Mouse (Mus musculus) right cerebral cortex, postnatal 25 days (tissue): ENCODE results near the gene Rrp36.

Experiments used
- DNase-seq: peaks from one replicate; pipeline ENCODE4 v3.0.0; 2022

Gene Rrp36

DNA sequence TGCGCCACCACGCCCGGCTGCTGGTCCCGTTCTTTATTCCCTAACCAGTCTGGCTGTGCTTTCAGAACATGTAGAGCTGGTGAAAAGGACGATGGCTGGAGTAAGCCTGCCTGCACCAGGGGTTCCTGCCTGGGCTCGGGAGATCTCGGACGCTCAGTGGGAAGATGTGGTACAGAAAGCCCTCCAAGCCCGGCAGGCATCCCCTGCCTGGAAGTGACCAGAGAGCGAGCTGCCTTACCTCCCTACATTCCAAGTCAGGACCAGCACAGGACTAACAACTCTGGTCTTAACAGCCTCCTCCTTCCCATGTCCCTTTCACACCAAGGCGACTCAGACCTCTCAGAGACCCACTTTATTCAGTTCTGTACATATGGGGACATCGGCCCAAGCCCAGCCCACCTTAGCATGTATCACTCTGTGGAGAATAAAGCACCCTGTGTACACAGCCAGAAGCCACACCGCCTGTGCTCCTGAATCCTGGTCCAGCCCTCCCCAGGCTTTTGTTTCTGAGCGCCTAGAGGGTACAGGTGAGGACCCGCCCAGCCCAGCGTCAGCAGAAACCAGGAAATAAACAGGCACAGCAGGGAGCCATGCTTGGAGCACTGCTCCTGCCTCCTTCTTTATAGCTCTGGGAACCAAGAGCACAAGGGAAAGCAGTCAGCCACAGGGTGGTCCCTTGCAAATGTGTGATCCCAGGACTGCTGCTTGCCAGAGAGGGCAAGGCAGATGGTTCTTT lies 8.7 kb upstream of the Rrp36 start:
- no peak for DNase-seq

DNA sequence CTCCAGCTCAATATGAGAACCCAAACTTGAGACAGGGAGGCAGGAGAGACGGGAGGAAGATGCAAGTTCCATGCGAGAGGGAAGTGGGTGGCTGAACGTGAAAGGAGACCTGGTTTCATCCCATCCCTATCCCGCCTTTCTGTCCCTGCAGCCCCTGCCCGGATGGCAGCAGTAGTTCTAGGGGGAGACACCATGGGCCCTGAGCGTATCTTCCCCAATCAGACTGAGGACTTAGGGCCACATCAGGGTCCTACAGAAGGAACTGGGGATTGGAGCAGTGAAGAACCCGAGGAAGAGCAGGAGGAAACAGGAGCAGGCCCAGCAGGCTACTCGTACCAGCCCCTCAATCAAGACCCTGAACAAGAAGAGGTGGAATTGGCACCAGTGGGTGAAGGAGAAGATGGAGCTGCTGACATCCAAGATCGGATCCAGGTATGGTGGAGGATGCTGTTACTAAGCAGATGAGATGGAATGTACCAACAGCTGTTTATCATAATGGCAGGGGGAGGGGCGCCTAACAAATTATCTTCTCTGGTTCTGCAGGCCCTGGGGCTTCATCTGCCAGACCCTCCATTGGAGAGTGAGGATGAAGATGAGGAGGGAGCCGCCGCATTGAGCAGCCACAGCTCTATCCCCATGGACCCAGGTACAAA lies 7.4 kb upstream of the Rrp36 start:
- DNase-seq, result no peak

DNA sequence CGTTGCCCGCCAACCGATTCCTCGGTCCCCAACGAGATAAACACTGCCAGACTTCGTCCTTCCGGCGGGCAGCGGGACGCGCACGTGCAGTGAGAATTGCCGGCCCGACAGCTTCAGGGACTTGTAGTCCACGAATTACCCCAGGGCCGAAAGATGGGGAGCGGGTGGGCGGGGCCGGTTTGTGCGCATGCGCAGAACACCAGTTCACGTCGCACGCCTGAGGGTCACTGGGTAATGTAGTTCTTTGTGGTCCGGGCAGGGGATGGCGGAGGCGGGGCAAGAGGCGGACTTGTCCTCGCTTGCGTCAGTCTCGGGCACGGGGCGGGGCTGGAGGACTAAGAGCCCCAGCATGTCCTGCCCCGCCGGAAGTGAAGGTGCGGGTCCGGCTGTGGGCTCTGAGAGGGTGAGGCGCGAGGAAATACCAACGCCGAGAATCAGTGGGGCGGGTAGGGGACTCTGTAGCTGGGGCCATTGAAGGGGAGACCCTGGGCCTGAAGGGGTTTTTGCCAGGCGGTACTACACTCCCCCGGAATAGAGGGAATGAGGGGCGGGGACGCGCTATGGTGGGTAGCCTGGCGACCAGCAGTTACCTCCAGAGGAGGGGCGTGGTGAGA lies 6.7 kb upstream of the Rrp36 start, which contains the start of gene Klhdc3:
Gene Klhdc3 (minus strand): TSS at position 155 of the 614 bp plus-strand sequence.
- peak; percentile 97 for DNase-seq

DNA sequence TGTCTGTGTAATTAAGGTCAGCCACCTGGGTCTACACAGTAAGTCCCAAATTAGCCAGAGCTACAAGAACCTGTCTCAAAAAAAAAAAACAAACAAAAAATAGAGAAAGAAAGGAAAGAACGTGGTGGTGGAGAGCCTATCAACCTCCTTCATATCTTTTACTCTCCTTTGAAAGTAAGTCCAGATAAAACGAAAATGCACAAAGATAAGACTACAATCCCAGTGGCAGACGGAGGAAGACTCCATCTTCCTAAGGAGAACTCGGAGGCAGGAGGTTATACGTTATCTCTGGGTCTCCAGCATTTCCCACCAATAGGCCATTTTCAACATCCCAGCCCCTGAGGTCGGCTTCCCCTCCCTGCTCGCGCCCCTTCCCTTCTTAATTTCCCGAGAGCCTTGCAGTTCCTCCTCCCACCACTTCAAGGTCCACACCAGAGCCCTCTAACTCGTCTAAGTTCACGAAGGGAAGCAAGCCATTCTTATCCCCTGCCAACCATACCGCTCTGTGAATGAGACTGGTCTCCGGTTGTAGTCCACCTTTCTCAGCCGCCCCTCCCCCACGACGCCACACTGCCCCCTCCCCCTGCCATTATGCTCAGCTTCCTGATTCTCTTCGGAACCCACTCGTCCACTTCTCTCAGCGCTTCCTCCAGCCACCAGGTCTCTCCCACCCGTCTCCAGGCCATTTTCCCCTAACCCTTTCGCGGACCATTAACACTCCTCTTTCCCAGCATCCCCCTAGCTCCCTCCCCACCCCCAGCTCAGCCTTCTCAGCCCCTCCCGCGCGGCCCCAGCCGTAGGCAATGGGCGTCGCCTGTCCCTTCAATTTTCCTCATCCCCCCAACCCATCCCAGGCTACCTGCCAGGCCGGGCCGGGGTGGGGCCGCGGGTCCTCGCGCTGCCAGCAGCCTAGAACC lies 5.9 kb upstream of the Rrp36 start:
- no peak for DNase-seq

DNA sequence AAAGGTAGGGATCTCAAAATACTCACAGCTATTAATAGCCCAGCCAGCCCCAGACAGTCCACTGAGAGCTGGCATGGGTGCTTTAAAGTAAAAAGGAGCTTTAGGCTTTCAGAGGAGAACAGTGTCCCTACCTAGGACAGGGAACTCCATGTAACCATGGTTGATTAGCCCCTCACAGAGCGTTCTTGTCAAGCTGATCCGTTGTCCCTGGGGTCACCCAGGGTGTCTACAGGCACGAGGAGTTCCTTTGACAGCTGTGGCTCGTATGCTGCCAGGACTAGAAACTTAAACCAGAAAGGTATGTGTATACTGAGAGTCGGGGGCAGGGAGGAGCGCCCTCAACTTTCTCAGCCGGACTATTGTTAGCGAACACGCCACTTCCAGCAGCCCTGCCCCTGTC lies 4.8 kb upstream of the Rrp36 start:
- DNase-seq, result no peak

- DNase-seq, result no peak
Observed at GRCm38 (mm10) chr17:46678416-46678815, 4.3 kb upstream of the Rrp36 start, which contains the start of gene Mea1. Mea1 (plus strand) TSS chr17:46678793.

GRCm38 (mm10) chr17:46674530-46675283 lies 555 bp upstream of the Rrp36 start:
- DNase-seq, result no peak

- DNase-seq, result no peak
Observed at GRCm38 (mm10) chr17:46669911-46670310, 4.2 kb downstream of the Rrp36 start.

- no peak for DNase-seq
Observed at GRCm38 (mm10) chr17:46667712-46668111, 6.4 kb downstream of the Rrp36 start.

DNA sequence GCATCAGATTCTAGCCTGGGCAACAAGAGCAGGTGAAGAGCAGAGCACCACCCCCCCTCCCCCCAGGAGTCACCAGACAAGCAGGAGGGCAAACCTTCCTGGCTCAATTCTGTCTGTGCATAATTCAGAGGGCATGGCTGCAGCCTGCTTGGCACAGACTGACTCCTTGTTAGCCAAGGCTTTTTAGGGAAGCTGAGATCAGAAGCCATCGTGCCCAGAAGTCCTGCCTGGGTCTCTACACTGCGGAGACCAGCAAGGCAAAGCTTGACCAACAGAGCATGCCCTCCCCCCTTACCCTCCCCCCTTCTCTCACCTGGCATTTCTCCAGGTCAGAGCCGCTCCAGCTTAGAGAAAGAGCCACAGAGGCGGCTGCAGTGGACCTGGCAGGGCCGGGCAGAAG lies 11.4 kb downstream of the Rrp36 start:
- DNase-seq, result no peak

DNA sequence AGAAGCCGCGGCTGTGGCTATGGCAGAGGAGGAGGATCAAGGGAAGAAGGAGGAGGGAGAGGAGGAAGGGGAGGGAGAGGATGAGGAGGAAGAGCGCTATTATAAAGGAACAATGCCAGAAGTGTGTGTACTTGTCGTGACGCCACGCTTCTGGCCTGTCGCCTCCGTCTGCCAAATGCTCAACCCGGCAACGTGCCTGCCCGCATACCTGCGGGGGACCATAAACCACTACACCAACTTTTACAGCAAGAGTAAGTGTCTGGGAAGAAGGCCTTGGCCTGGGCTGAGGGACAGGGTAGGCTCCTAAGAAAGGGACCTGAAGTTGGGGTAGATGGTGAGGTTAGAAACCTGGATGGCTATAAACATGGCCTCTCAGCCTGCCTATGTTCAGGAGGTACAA lies 12.2 kb downstream of the Rrp36 start:
- DNase-seq, result no peak

- no peak for DNase-seq
Observed at GRCm38 (mm10) chr17:46661351-46661750, 12.8 kb downstream of the Rrp36 start.

GRCm38 (mm10) chr17:46656054-46656453 lies 18.1 kb downstream of the Rrp36 start:
- no peak for DNase-seq

DNA sequence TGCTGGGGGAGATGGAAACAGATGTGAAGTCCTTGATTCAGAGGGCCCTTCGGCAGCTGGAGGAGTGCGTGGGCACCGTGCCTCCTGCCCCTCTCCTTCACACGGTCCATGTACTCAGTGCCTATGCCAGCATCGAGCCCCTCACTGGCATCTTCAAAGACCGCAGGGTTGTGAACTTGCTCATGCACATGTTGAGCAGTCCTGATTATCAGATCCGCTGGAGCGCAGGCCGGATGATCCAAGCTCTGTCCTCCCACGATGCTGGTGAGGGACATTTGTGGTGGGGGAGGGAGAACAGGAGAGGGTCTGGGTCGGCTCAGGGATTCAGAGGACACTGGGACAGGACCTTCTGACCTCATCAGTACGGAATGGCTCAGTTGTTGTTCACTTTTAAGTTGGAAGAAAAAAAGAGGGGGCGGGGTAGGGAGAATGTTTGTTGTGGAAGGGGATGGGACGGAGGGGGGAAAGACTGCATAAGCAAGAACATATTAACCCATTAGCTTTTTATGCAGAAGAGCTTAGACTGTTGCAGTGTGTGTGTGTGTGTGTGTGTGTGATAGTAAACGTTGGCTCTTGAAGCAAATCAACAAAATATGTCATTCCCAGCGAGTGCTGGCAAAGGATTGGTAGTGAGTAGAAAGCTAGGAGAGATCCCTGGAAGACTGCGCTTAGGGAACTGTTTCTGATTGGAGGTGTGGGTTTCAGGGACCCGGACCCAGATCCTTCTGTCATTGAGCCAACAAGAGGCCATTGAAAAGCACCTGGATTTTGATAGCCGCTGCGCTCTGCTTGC lies 22.2 kb downstream of the Rrp36 start:
- no peak for DNase-seq

DNA sequence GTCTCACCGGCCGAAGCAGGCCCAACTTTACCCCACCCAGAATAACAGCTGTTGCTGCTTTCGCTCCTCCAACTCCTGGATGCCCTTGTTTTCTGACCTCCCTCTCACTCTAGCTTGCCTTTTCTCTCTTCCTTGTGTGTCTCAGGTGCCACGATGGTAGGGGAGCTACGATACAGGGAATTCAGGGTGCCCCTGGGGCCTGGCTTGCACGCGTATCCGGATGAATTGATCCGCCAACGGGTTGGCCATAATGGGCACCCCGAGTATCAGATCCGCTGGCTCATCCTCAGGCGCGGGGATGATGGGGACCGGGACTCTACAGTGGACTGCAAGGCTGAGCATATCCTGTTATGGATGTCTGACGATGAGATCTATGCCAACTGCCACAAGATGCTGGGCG lies 22.9 kb downstream of the Rrp36 start:
- DNase-seq, result no peak

DNA sequence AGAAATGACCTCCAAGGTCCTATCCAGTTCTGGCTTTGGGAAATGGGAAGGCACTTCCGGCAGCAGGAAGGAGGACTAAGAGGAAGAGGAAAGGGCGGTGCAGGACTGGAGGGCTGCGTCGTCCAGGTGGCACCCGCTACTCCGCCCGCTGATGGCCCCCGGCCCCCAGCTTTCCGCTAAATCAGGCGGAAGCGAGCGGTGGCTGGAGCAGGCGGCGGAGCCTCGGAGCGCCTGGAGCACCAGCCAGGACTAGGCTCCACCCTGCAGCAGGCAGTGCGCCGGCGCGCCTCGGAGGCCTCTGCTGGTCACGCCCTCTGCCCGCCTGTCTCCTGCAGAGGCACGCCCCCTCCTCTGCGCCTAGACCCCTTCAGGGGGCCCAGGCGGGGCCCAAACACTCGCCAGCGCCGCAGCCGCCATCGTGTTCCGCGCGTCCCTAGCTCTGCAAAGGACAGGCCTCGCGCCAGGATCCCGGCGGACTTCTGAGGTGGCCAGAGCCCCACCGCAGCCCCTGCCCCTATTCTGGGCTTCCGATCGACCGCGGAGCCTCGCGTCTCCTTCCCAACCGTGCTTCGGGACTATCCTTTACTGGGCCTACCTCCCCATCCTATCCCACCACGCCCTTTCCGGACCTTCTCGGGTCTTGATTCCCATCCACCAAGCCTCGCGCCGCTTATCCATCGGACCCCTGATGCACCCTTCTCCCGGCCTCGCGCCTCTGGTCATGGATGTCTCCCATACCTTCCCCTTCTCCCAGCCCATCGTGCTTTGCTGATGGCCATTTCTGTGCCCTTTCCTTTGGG lies 23.7 kb downstream of the Rrp36 start, which contains the start of gene Cul7:
Gene Cul7 (plus strand): TSS at position 106 of the 800 bp plus-strand sequence.
- peak; percentile 92 for DNase-seq

GRCm38 (mm10) chr17:46649811-46650210 lies 24.3 kb downstream of the Rrp36 start:
- DNase-seq, result no peak

DNA sequence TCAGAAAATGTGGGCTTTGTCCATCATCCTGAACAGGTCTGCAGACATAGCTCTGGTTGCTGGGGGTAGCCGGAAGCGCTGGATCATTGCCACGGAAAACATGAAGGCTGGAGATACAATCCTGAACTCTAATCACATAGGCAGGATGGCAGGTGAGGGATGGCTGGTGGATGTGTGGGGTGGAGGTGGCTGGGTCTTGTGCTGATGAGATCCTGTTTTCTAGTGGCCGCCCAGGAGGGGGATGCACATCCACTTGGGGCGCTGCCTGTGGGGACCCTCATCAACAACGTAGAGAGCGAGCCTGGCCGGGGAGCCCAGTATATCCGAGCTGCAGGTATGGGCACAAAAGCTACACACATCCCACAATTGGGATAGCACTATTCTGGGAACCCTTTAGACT lies 25.7 kb downstream of the Rrp36 start:
- no peak for DNase-seq

GRCm38 (mm10) chr17:46647279-46647678 lies 26.9 kb downstream of the Rrp36 start:
- DNase-seq, result no peak

DNA sequence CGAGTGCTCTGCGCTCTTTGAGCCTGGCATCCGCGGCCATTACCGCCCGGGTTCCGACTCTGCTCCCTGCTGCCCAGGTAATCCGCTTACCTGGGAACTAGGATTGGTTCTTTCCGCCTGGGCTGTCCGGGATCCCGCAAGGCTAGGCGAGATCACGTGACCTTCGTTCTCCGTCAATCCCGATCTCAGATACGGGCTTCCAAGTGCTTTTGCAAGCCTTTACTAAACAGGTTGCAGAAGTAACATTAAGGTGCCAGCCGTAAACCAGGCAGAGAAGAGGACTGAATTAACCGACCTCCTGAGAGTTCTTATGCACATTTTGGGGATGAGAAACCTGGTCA lies 27.9 kb downstream of the Rrp36 start:
- DNase-seq, result no peak
